Mouse (Mus musculus): ENCODE measurements around the gene Jph4. TPM values are rescaled to one million over a fixed set of nuclear protein-coding genes. Genes with fewer than 3 reads are reported as not detected.

Jph4 gene
- polyA plus RNA-seq, 1 experiment, result not detected

GRCm38 (mm10) chr14:55104365-55104764 lies 12.4 kb downstream of the Jph4 start:
- no peak overlapping the region for H3K4me3 ChIP-seq (ENCODE audit: insufficient read depth, poor library complexity, severe bottlenecking)
- H3K79me2 ChIP-seq (ENCODE audit: control insufficient read depth, insufficient read depth), result no peaks in the 10 kb centered on the region
- no peak for TF ChIP-seq MAX (IDR thresholded peaks at IDR 0.05)
- peaks cover under 1% of the 10 kb centered on the region for H3K36me3 ChIP-seq (ENCODE audit: control insufficient read depth, insufficient read depth)
- H3ac ChIP-seq (ENCODE audit: control insufficient read depth, insufficient read length, low read depth), result no peak overlapping the region
- peaks cover 10% of the 10 kb centered on the region for H3K27me3 ChIP-seq (ENCODE audit: control insufficient read depth, insufficient read depth, insufficient read length)
- no peaks in the 10 kb centered on the region for H3K79me3 ChIP-seq (ENCODE audit: low read depth)

- Histone ChIP-seq H3K36me3 (ENCODE audit: control insufficient read depth, insufficient read depth) (peaks cover 9% of the 10 kb centered on the region), H3ac (ENCODE audit: control insufficient read depth, insufficient read length, low read depth) (no peak overlapping the region), H3K27me3 (ENCODE audit: control insufficient read depth, insufficient read depth, insufficient read length) (no peaks in the 10 kb centered on the region), H3K4me3 (ENCODE audit: insufficient read depth, poor library complexity, severe bottlenecking) (no peak overlapping the region), H3K79me2 (ENCODE audit: control insufficient read depth, insufficient read depth) (no peaks in the 10 kb centered on the region), H3K79me3 (ENCODE audit: low read depth) (no peaks in the 10 kb centered on the region)
- no peak for TF ChIP-seq CEBPB (IDR thresholded peaks at IDR 0.05; ENCODE audit: low read depth)
- no peak for TF ChIP-seq MYOD1 (IDR thresholded peaks at IDR 0.05; ENCODE audit: control insufficient read depth, insufficient read length, low read depth)
- no peak for TF ChIP-seq MAX (IDR thresholded peaks at IDR 0.05)
- no peak for TF ChIP-seq MYOG (IDR thresholded peaks at IDR 0.05; ENCODE audit: control insufficient read depth, extremely low read depth, insufficient read length)
- TF ChIP-seq CTCF (IDR thresholded peaks at IDR 0.05; ENCODE audit: control insufficient read depth, insufficient read depth, insufficient read length), result no peak
- no peak for TF ChIP-seq FOSL1 (IDR thresholded peaks at IDR 0.05; ENCODE audit: insufficient read depth, low read length, poor library complexity, severe bottlenecking)
- TF ChIP-seq USF1 (IDR thresholded peaks at IDR 0.05; ENCODE audit: low read depth), result no peak
These were observed 14.4 kb downstream of the Jph4 start for GRCm38 (mm10) chr14:55102253-55102785.

GRCm38 (mm10) chr14:55101592-55101991 lies 15.1 kb downstream of the Jph4 start:
- H3ac ChIP-seq (ENCODE audit: control insufficient read depth, insufficient read length, low read depth), result no peak overlapping the region
- TF ChIP-seq USF1 (IDR thresholded peaks at IDR 0.05; ENCODE audit: low read depth) (peak; percentile 61), MAX (IDR thresholded peaks at IDR 0.05) (no peak), CTCF (IDR thresholded peaks at IDR 0.05; ENCODE audit: control insufficient read depth, insufficient read depth, insufficient read length) (peak; percentile 20)
- H3K36me3 ChIP-seq (ENCODE audit: control insufficient read depth, insufficient read depth), result peaks cover 9% of the 10 kb centered on the region
- no peaks in the 10 kb centered on the region for H3K27me3 ChIP-seq (ENCODE audit: control insufficient read depth, insufficient read depth, insufficient read length)
- no peak overlapping the region for H3K4me3 ChIP-seq (ENCODE audit: insufficient read depth, poor library complexity, severe bottlenecking)
- no peaks in the 10 kb centered on the region for H3K79me3 ChIP-seq (ENCODE audit: low read depth)
- no peaks in the 10 kb centered on the region for H3K79me2 ChIP-seq (ENCODE audit: control insufficient read depth, insufficient read depth)

GRCm38 (mm10) chr14:55098067-55098466 lies 18.7 kb downstream of the Jph4 start:
- Histone ChIP-seq H3K36me3 (ENCODE audit: control insufficient read depth, insufficient read depth) (peaks cover 9% of the 10 kb centered on the region), H3K79me3 (ENCODE audit: low read depth) (no peaks in the 10 kb centered on the region), H3ac (ENCODE audit: control insufficient read depth, insufficient read length, low read depth) (no peak overlapping the region), H3K79me2 (ENCODE audit: control insufficient read depth, insufficient read depth) (peaks cover 8% of the 10 kb centered on the region), H3K4me3 (ENCODE audit: insufficient read depth, poor library complexity, severe bottlenecking) (no peak overlapping the region), H3K27me3 (ENCODE audit: control insufficient read depth, insufficient read depth, insufficient read length) (no peaks in the 10 kb centered on the region)
- TF ChIP-seq CEBPB (IDR thresholded peaks at IDR 0.05; ENCODE audit: low read depth) (no peak), FOSL1 (IDR thresholded peaks at IDR 0.05; ENCODE audit: insufficient read depth, low read length, poor library complexity, severe bottlenecking) (no peak), MYOG (IDR thresholded peaks at IDR 0.05; ENCODE audit: control insufficient read depth, extremely low read depth, insufficient read length) (no peak), CTCF (IDR thresholded peaks at IDR 0.05; ENCODE audit: control insufficient read depth, insufficient read depth, insufficient read length) (no peak), MYOD1 (IDR thresholded peaks at IDR 0.05; ENCODE audit: control insufficient read depth, insufficient read length, low read depth) (no peak), MAX (IDR thresholded peaks at IDR 0.05) (no peak), USF1 (IDR thresholded peaks at IDR 0.05; ENCODE audit: low read depth) (no peak)

- H3K27me3 ChIP-seq (ENCODE audit: control insufficient read depth, insufficient read depth, insufficient read length), result no peaks in the 10 kb centered on the region
- peaks cover 8% of the 10 kb centered on the region for H3K79me2 ChIP-seq (ENCODE audit: control insufficient read depth, insufficient read depth)
- H3K79me3 ChIP-seq (ENCODE audit: low read depth), result no peaks in the 10 kb centered on the region
- H3ac ChIP-seq (ENCODE audit: control insufficient read depth, insufficient read length, low read depth), result no peak overlapping the region
- H3K4me3 ChIP-seq (ENCODE audit: insufficient read depth, poor library complexity, severe bottlenecking), result no peak overlapping the region
- peaks cover 9% of the 10 kb centered on the region for H3K36me3 ChIP-seq (ENCODE audit: control insufficient read depth, insufficient read depth)
- TF ChIP-seq CTCF (IDR thresholded peaks at IDR 0.05; ENCODE audit: control insufficient read depth, insufficient read depth, insufficient read length) (no peak), MYOG (IDR thresholded peaks at IDR 0.05; ENCODE audit: control insufficient read depth, extremely low read depth, insufficient read length) (no peak), FOSL1 (IDR thresholded peaks at IDR 0.05; ENCODE audit: insufficient read depth, low read length, poor library complexity, severe bottlenecking) (no peak), MAX (IDR thresholded peaks at IDR 0.05) (no peak), CEBPB (IDR thresholded peaks at IDR 0.05; ENCODE audit: low read depth) (no peak), USF1 (IDR thresholded peaks at IDR 0.05; ENCODE audit: low read depth) (no peak), MYOD1 (IDR thresholded peaks at IDR 0.05; ENCODE audit: control insufficient read depth, insufficient read length, low read depth) (no peak)
These were observed 19.1 kb downstream of the Jph4 start for GRCm38 (mm10) chr14:55097646-55098045.

GRCm38 (mm10) chr14:55096573-55097087 lies 20.1 kb downstream of the Jph4 start:
- Histone ChIP-seq H3ac (ENCODE audit: control insufficient read depth, insufficient read length, low read depth) (no peak overlapping the region), H3K27me3 (ENCODE audit: control insufficient read depth, insufficient read depth, insufficient read length) (no peaks in the 10 kb centered on the region), H3K4me3 (ENCODE audit: insufficient read depth, poor library complexity, severe bottlenecking) (no peak overlapping the region), H3K36me3 (ENCODE audit: control insufficient read depth, insufficient read depth) (peaks cover 9% of the 10 kb centered on the region), H3K79me2 (ENCODE audit: control insufficient read depth, insufficient read depth) (peaks cover 8% of the 10 kb centered on the region), H3K79me3 (ENCODE audit: low read depth) (no peaks in the 10 kb centered on the region)
- TF ChIP-seq MAX (IDR thresholded peaks at IDR 0.05) (no peak), CTCF (IDR thresholded peaks at IDR 0.05; ENCODE audit: control insufficient read depth, insufficient read depth, insufficient read length) (no peak), CEBPB (IDR thresholded peaks at IDR 0.05; ENCODE audit: low read depth) (no peak), MYOD1 (IDR thresholded peaks at IDR 0.05; ENCODE audit: control insufficient read depth, insufficient read length, low read depth) (no peak), MYOG (IDR thresholded peaks at IDR 0.05; ENCODE audit: control insufficient read depth, extremely low read depth, insufficient read length) (no peak), FOSL1 (IDR thresholded peaks at IDR 0.05; ENCODE audit: insufficient read depth, low read length, poor library complexity, severe bottlenecking) (no peak), USF1 (IDR thresholded peaks at IDR 0.05; ENCODE audit: low read depth) (no peak)
